Mouse (Mus musculus): ENCODE data around the gene Cyp1b1. TPM values are rescaled to one million over a fixed set of nuclear protein-coding genes. Genes with fewer than 3 reads are reported as not detected.

Gene Cyp1b1
- total and polyA plus RNA-seq, 3 experiments, result not detected

GRCm38 (mm10) chr17:79711944-79712343 is 2.9 kb downstream of the Cyp1b1 start:
- Histone ChIP-seq H3K4me3 (ENCODE audit: control insufficient read depth in 1 of 2, insufficient read depth in 1 of 2, low read depth in 2 of 2, low read length in 2 of 2) (no peak overlapping the region), H3K27ac (ENCODE audit: control insufficient read depth, low read depth, low read length) (no peak overlapping the region), H3K9me3 (replicated peaks; ENCODE audit: insufficient read depth, low read length) (no peaks in the 10 kb centered on the region), H3K27me3 (ENCODE audit: control insufficient read depth in 1 of 2, insufficient read depth in 2 of 2, low read length in 2 of 2) (peaks cover 2 to 5% of the 10 kb centered on the region in 2 experiments; a peak in 3 of 4 replicates), H3K9ac (ENCODE audit: control insufficient read depth, low read depth, low read length, poor library complexity, severe bottlenecking) (no peak overlapping the region), H3K79me2 (ENCODE audit: control insufficient read depth, insufficient read depth, low read length, poor library complexity) (no peaks in the 10 kb centered on the region), H3K4me1 (ENCODE audit: control insufficient read depth in 1 of 2, insufficient read depth in 2 of 2, low read length in 2 of 2) (no peaks in the 10 kb centered on the region), H3K36me3 (ENCODE audit: control insufficient read depth in 1 of 2, insufficient read depth in 2 of 2, low read length in 2 of 2) (no peaks in the 10 kb centered on the region)
- DNase-seq (ENCODE audit: low read depth, low spot score), result no peak
- TF ChIP-seq MAZ (IDR thresholded peaks at IDR 0.05; ENCODE audit: low read depth, low read length) (no peak), TCF12 (IDR thresholded peaks at IDR 0.05; ENCODE audit: low read depth, low read length) (no peak), GABPA (IDR thresholded peaks at IDR 0.05; ENCODE audit: low read depth, low read length) (no peak), ZKSCAN1 (IDR thresholded peaks at IDR 0.05; ENCODE audit: low read depth, low read length) (no peak), MYC (IDR thresholded peaks at IDR 0.05; ENCODE audit: low read depth, low read length) (no peak), CHD1 (IDR thresholded peaks at IDR 0.05; ENCODE audit: low read depth, low read length) (no peak), NRF1 (IDR thresholded peaks at IDR 0.05; ENCODE audit: insufficient read depth, low read depth, low read length, poor library complexity, severe bottlenecking) (no peak), USF2 (IDR thresholded peaks at IDR 0.05; ENCODE audit: borderline replicate concordance in 1 of 2, insufficient read depth in 1 of 2, low read depth in 1 of 2, low read length in 2 of 2) (no peak), BHLHE40 (IDR thresholded peaks at IDR 0.05; ENCODE audit: borderline replicate concordance, low read depth, low read length) (no peak), EP300 (IDR thresholded peaks at IDR 0.05; ENCODE audit: low read depth in 1 of 2, low read length in 2 of 2) (no peak), JUND (IDR thresholded peaks at IDR 0.05; ENCODE audit: low read depth, low read length) (no peak), MAX (IDR thresholded peaks at IDR 0.05; ENCODE audit: low read length) (no peak), ELF1 (IDR thresholded peaks at IDR 0.05; ENCODE audit: low read depth, low read length) (no peak), HCFC1 (IDR thresholded peaks at IDR 0.05; ENCODE audit: low read depth, low read length) (no peak), ZMIZ1 (IDR thresholded peaks at IDR 0.05; ENCODE audit: low read depth, low read length) (no peak), E2F4 (IDR thresholded peaks at IDR 0.05; ENCODE audit: borderline replicate concordance, low read depth, low read length) (no peak), MYB (IDR thresholded peaks at IDR 0.05; ENCODE audit: low read depth, low read length) (no peak)

- no peaks in the 10 kb centered on the region for H3K9me3 ChIP-seq (replicated peaks; ENCODE audit: insufficient read depth, low read length)
- H3K36me3 ChIP-seq (ENCODE audit: control insufficient read depth in 1 of 2, insufficient read depth in 2 of 2, low read length in 2 of 2), result no peaks in the 10 kb centered on the region
- H3K27ac ChIP-seq (ENCODE audit: control insufficient read depth, low read depth, low read length), result no peak overlapping the region
- no peak overlapping the region for H3K9ac ChIP-seq (ENCODE audit: control insufficient read depth, low read depth, low read length, poor library complexity, severe bottlenecking)
- TF ChIP-seq RAD21 (IDR thresholded peaks at IDR 0.05; ENCODE audit: low read depth, low read length), result no peak
- no peak for TF ChIP-seq MAZ (IDR thresholded peaks at IDR 0.05; ENCODE audit: low read depth, low read length)
- no peak for TF ChIP-seq CTCF (IDR thresholded peaks at IDR 0.05 in 2 of 3, conservative IDR thresholded peaks at IDR 0.05 in 1 of 3; ENCODE audit: control insufficient read depth in 1 of 3, insufficient read depth in 1 of 3, low read depth in 2 of 3, low read length in 3 of 3, poor library complexity in 1 of 3, severe bottlenecking in 1 of 3)
- TF ChIP-seq HCFC1 (IDR thresholded peaks at IDR 0.05; ENCODE audit: low read depth, low read length), result no peak
- DNase-seq (ENCODE audit: low read depth, low spot score), result no peak
- no peak overlapping the region for H3K4me3 ChIP-seq (ENCODE audit: control insufficient read depth in 1 of 2, insufficient read depth in 1 of 2, low read depth in 2 of 2, low read length in 2 of 2)
- H3K79me2 ChIP-seq (ENCODE audit: control insufficient read depth, insufficient read depth, low read length, poor library complexity), result no peaks in the 10 kb centered on the region
- H3K4me1 ChIP-seq (ENCODE audit: control insufficient read depth in 1 of 2, insufficient read depth in 2 of 2, low read length in 2 of 2), result no peaks in the 10 kb centered on the region
- peaks cover 2 to 8% of the 10 kb centered on the region in 2 experiments; a peak in 3 of 4 replicates for H3K27me3 ChIP-seq (ENCODE audit: control insufficient read depth in 1 of 2, insufficient read depth in 2 of 2, low read length in 2 of 2)
Measured at GRCm38 (mm10) chr17:79710246-79710842, 4.5 kb downstream of the Cyp1b1 start.
